Comparison of ENCODE assay signal across 8 mouse cellular contexts in genomic region chr5:107687592-107688498, GRCm38 (mm10). TPM values are rescaled to one million over a fixed set of nuclear protein-coding genes. Genes with fewer than 3 reads are reported as not detected.
DNase-seq lines count a peak whose midpoint lies in the region; ATAC-seq and TF ChIP-seq lines count a peak whose summit lies in the region.

No protein-coding gene starts in this region.

- H3K4me1 ChIP-seq in E14TG2a.4 (replicated peaks; ENCODE audit: low read depth, low read length), result peaks cover 6% of the 10 kb centered on the region
- H3K4me1 ChIP-seq in brown adipose tissue, adult 24 weeks (ENCODE audit: control insufficient read depth, insufficient read depth, insufficient read length, low read length), result peaks cover 3% of the 10 kb centered on the region; the same call in 1 of the 2 replicates
- H3K4me1 ChIP-seq in forebrain, embryonic 10.5 days, result peaks cover 11% of the 10 kb centered on the region
- peaks cover 3 to 6% of the 10 kb centered on the region in 2 experiments; a peak in 2 of 4 replicates for H3K4me1 ChIP-seq in heart, embryonic 14.5 days (ENCODE audit: control insufficient read depth in 2 of 2, insufficient read depth in 2 of 2, low read length in 2 of 2)
- H3K4me1 ChIP-seq in liver, embryonic 14.5 days (replicated peaks; ENCODE audit: control insufficient read depth in 2 of 2, insufficient read depth in 2 of 2, low read length in 1 of 2), result peaks cover 0 to 6% of the 10 kb centered on the region in 2 experiments; a peak in 1 of 4 replicates
- H3K4me1 ChIP-seq in neural tube, embryonic 11.5 days (ENCODE audit: control insufficient read depth, insufficient read depth, low read length), result no peaks in the 10 kb centered on the region
- peaks cover 8% of the 10 kb centered on the region for H3K4me1 ChIP-seq in stomach, embryonic 16.5 days (ENCODE audit: control insufficient read depth, insufficient read depth, low read length)

- peak; percentile 74 for DNase-seq in forebrain, embryonic 10.5 days (ENCODE audit: extremely low spot score, low spot score)
- peak; percentile 71 for DNase-seq in kidney, postnatal 14 days
- peak; percentile 36 to 40 (median 37) for DNase-seq in liver, embryonic 14.5 days (ENCODE audit: low read depth in 3 of 3, low spot score in 3 of 3)
- DNase-seq in neural tube, embryonic 11.5 days (ENCODE audit: low spot score), result peak; percentile 88

- WGBS in forebrain, embryonic 10.5 days, result 19% methylated on average over 46 of the region's 46 CpGs
- 16% methylated on average over 46 of the region's 46 CpGs for WGBS in heart, embryonic 14.5 days
- 15% methylated on average over 45 of the region's 46 CpGs for WGBS in liver, embryonic 14.5 days (ENCODE audit: insufficient replicate concordance)
- 18% methylated on average over 46 of the region's 46 CpGs for WGBS in neural tube, embryonic 11.5 days
- 9% methylated on average over 46 of the region's 46 CpGs for WGBS in stomach, embryonic 16.5 days

- H3K9ac ChIP-seq in heart, embryonic 14.5 days (ENCODE audit: low read length), result peak overlapping the region; percentile 59
- H3K9ac ChIP-seq in liver, embryonic 14.5 days (replicated peaks), result 0 out of 2 replicates have a peak overlapping the region, but pooled peaks have one; percentile 0
- H3K9ac ChIP-seq in neural tube, embryonic 11.5 days (ENCODE audit: low read length), result peak overlapping the region; percentile 2
- peak overlapping the region; percentile 66 for H3K9ac ChIP-seq in stomach, embryonic 16.5 days (ENCODE audit: low read length)

- no peak for TF ChIP-seq EP300 in liver, embryonic 14.5 days (IDR thresholded peaks at IDR 0.05; ENCODE audit: low read depth)

- H3K36me3 ChIP-seq in E14TG2a.4 (ENCODE audit: insufficient read depth, low read length), result no peaks in the 10 kb centered on the region
- H3K36me3 ChIP-seq in forebrain, embryonic 10.5 days (replicated peaks), result no peaks in the 10 kb centered on the region
- H3K36me3 ChIP-seq in heart, embryonic 14.5 days (ENCODE audit: control insufficient read depth, insufficient read depth, low read length), result no peaks in the 10 kb centered on the region
- H3K36me3 ChIP-seq in liver, embryonic 14.5 days (replicated peaks; ENCODE audit: control insufficient read depth, insufficient read depth, low read depth), result no peaks in the 10 kb centered on the region
- H3K36me3 ChIP-seq in neural tube, embryonic 11.5 days (ENCODE audit: control insufficient read depth, insufficient read depth, low read length), result no peaks in the 10 kb centered on the region
- H3K36me3 ChIP-seq in stomach, embryonic 16.5 days (ENCODE audit: control insufficient read depth, insufficient read depth, low read length), result no peaks in the 10 kb centered on the region

- peak; percentile 76 for ATAC-seq in heart, embryonic 14.5 days (ENCODE audit: insufficient number of reproducible peaks, insufficient read depth, low FRiP score, low read depth)
- peak; percentile 72 for ATAC-seq in liver, embryonic 14.5 days (ENCODE audit: insufficient read depth)
- ATAC-seq in neural tube, embryonic 11.5 days (ENCODE audit: insufficient read depth, low FRiP score, low TSS enrichment), result peak; percentile 89
- ATAC-seq in stomach, embryonic 16.5 days (ENCODE audit: insufficient read depth, low FRiP score), result peak; percentile 93

- no peak for TF ChIP-seq CTCF in E14TG2a.4 (conservative IDR thresholded peaks at IDR 0.05; ENCODE audit: low read length)
- no peak for TF ChIP-seq CTCF in liver, embryonic 14.5 days (IDR thresholded peaks at IDR 0.05; ENCODE audit: low read depth)

- peak overlapping the region; percentile 66 for H3K4me3 ChIP-seq in E14TG2a.4 (replicated peaks; ENCODE audit: low read length)
- peak overlapping the region; percentile 75 for H3K4me3 ChIP-seq in brown adipose tissue, adult 24 weeks (ENCODE audit: insufficient read depth, low read depth, low read length)
- H3K4me3 ChIP-seq in forebrain, embryonic 10.5 days, result peak overlapping the region; percentile 61
- peak overlapping the region; percentile 40 to 64 for H3K4me3 ChIP-seq in heart, embryonic 14.5 days (ENCODE audit: control insufficient read depth in 1 of 2, insufficient read depth in 1 of 2, low read depth in 1 of 2, low read length in 2 of 2)
- H3K4me3 ChIP-seq in liver, embryonic 14.5 days (ENCODE audit: insufficient read depth in 1 of 2, low read depth in 2 of 2, low read length in 2 of 2), result peak overlapping the region; percentile 42 to 49
- H3K4me3 ChIP-seq in neural tube, embryonic 11.5 days (ENCODE audit: low read depth, low read length), result peak overlapping the region; percentile 32
- peak overlapping the region; percentile 55 for H3K4me3 ChIP-seq in stomach, embryonic 16.5 days (replicated peaks; ENCODE audit: low read length)

- peak overlapping the region; percentile 77 for H3K4me2 ChIP-seq in heart, embryonic 14.5 days (ENCODE audit: low read length)
- peak overlapping the region; percentile 62 for H3K4me2 ChIP-seq in liver, embryonic 14.5 days (ENCODE audit: low read depth)
- peak overlapping the region; percentile 64 for H3K4me2 ChIP-seq in neural tube, embryonic 11.5 days (ENCODE audit: low read depth)
- peak overlapping the region; percentile 84 for H3K4me2 ChIP-seq in stomach, embryonic 16.5 days (ENCODE audit: low read depth, low read length)

- no peak overlapping the region for H3K27ac ChIP-seq in brown adipose tissue, adult 24 weeks (replicated peaks; ENCODE audit: low read depth, low read length)
- peak overlapping the region; percentile 60; the same call in 1 of the 2 replicates for H3K27ac ChIP-seq in forebrain, embryonic 10.5 days
- no peak overlapping the region for H3K27ac ChIP-seq in heart, embryonic 14.5 days (replicated peaks in 1 of 2; ENCODE audit: control insufficient read depth in 1 of 2, insufficient read depth in 1 of 2, low read depth in 2 of 2, low read length in 2 of 2)
- no peak overlapping the region for H3K27ac ChIP-seq in liver, embryonic 14.5 days
- H3K27ac ChIP-seq in neural tube, embryonic 11.5 days (ENCODE audit: low read depth, low read length), result no peak overlapping the region
- peak overlapping the region; percentile 48; the same call in 1 of the 2 replicates for H3K27ac ChIP-seq in stomach, embryonic 16.5 days (ENCODE audit: low read length)

- peaks cover 26% of the 10 kb centered on the region for H3K9me3 ChIP-seq in E14TG2a.4 (ENCODE audit: low read length)
- peaks cover 5% of the 10 kb centered on the region; the same call in 1 of the 2 replicates for H3K9me3 ChIP-seq in forebrain, embryonic 10.5 days
- no peaks in the 10 kb centered on the region for H3K9me3 ChIP-seq in heart, embryonic 14.5 days (ENCODE audit: control insufficient read depth, low read length)
- no peaks in the 10 kb centered on the region for H3K9me3 ChIP-seq in liver, embryonic 14.5 days (ENCODE audit: control insufficient read depth, low read length)
- H3K9me3 ChIP-seq in neural tube, embryonic 11.5 days (ENCODE audit: control insufficient read depth, low read length), result no peaks in the 10 kb centered on the region
- H3K9me3 ChIP-seq in stomach, embryonic 16.5 days (replicated peaks; ENCODE audit: control insufficient read depth, low read length), result no peaks in the 10 kb centered on the region

- peaks cover 51% of the 10 kb centered on the region for H3K27me3 ChIP-seq in E14TG2a.4 (ENCODE audit: insufficient read depth, low read length)
- H3K27me3 ChIP-seq in forebrain, embryonic 10.5 days (ENCODE audit: poor library complexity, severe bottlenecking), result peaks cover 45% of the 10 kb centered on the region
- 0 out of 2 replicates have a peak, but pooled peaks cover 5% of the 10 kb centered on the region for H3K27me3 ChIP-seq in heart, embryonic 14.5 days (ENCODE audit: control insufficient read depth, insufficient read depth, low read length)
- H3K27me3 ChIP-seq in liver, embryonic 14.5 days (ENCODE audit: control insufficient read depth, insufficient read depth, low read length), result peaks cover 13% of the 10 kb centered on the region
- 0 out of 2 replicates have a peak, but pooled peaks cover 5% of the 10 kb centered on the region for H3K27me3 ChIP-seq in neural tube, embryonic 11.5 days (ENCODE audit: control insufficient read depth, insufficient read depth, low read length)
- no peaks in the 10 kb centered on the region for H3K27me3 ChIP-seq in stomach, embryonic 16.5 days (ENCODE audit: control insufficient read depth, insufficient read depth, low read length)

RNA-seq across cellular contexts. Expression of gene Gfi1, which starts 38.0 kb away (rescaled TPM):
- polyA plus RNA-seq in brown adipose tissue, adult 24 weeks (2012; ENCODE audit: insufficient read depth, insufficient read length, missing spikeins), result not detected in 2 replicates
- not detected in 2 replicates for polyA plus RNA-seq in forebrain, embryonic 10.5 days (2016; fragmentation: Nextera tagmentation; extraction: Ambion mirVana)
- polyA plus RNA-seq in heart, embryonic 14.5 days (2014; fragmentation: Nextera tagmentation; extraction: Ambion mirVana), result 0.09 TPM in 1 of 2 replicates, not detected in the other
- 2.2 and 3.0 TPM in 2 replicates for polyA plus RNA-seq in liver, embryonic 14.5 days (2012; rRNA removed)
- polyA plus RNA-seq in liver, embryonic 14.5 days (2014; fragmentation: Nextera tagmentation; extraction: Ambion mirVana), result 1.1 and 1.7 TPM in 2 replicates
- not detected in 2 replicates for polyA plus RNA-seq in neural tube, embryonic 11.5 days (2014; fragmentation: Nextera tagmentation; extraction: Ambion mirVana)
- polyA plus RNA-seq in stomach, embryonic 16.5 days (2015; fragmentation: Nextera tagmentation; extraction: Ambion mirVana), result 0.66 and 1.1 TPM in 2 replicates

Comparison
In these comparisons a context has a peak if more than half of its experiments do, and no peak if none do; other contexts are left out.
1. H3K27ac ChIP-seq: peak in forebrain, embryonic 10.5 days (single experiment) and stomach, embryonic 16.5 days (single experiment); none in brown adipose tissue, adult 24 weeks (single experiment), heart, embryonic 14.5 days (0 of 2), liver, embryonic 14.5 days (single experiment) and neural tube, embryonic 11.5 days (single experiment).
2. DNase-seq: peak in every context shown above with its lines; median percentile 88 in neural tube, embryonic 11.5 days; 74 in forebrain, embryonic 10.5 days; 71 in kidney, postnatal 14 days; 37 in liver, embryonic 14.5 days.
3. H3K9ac ChIP-seq: peak in every context shown above with its lines; median percentile 66 in stomach, embryonic 16.5 days; 59 in heart, embryonic 14.5 days; 2 in neural tube, embryonic 11.5 days; 0 in liver, embryonic 14.5 days.
4. Peak in every context shown above with its lines, with median percentiles within 50 percentile points of each other: H3K4me3 ChIP-seq, ATAC-seq and H3K4me2 ChIP-seq.